Comparison of ENCODE assay signal across 8 mouse cellular contexts in the genomic region with DNA sequence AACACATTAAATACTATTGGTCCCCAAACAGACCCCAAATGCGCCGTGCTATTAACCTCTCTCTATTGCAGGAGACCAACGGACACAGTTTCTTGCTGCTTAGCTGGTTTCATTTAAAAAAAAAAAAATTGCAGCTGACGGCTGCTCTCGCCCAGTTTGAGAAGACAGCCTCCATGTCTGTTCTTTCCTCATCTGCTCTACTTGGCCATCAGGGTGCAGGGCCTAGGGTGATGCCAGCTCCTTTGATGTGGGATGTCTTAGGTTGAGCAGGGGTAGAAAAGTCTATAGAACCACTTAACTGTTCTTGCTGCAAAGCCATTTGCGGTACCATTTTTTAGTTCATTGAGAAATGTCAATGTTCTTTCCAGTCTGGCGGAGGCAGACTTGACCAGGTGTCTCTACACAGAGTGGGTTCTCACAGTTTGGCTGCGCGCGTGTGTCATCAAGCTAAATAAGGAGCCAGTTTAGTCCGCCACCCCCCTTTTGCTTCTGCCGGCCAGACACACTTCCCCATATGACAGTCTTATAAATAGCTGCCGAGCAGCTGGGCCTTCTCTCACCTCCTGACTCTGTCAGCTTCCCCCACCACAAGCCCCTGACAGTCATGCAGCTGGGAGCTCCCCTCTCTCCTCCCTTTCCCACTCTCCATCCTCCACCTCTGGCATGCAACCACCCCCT.
DNase-seq lines count a peak whose midpoint lies in the region; ATAC-seq lines count a peak whose summit lies in the region.

No protein-coding gene starts in this region.

- no peaks in the 10 kb centered on the region for H3K36me3 ChIP-seq in heart, embryonic 15.5 days
- no peaks in the 10 kb centered on the region for H3K36me3 ChIP-seq in stomach, embryonic 16.5 days (ENCODE audit: control insufficient read depth, insufficient read depth, low read length)
- no peaks in the 10 kb centered on the region for H3K36me3 ChIP-seq in midbrain, embryonic 10.5 days

- H3K4me3 ChIP-seq in heart, embryonic 15.5 days, result no peak overlapping the region
- no peak overlapping the region for H3K4me3 ChIP-seq in stomach, embryonic 16.5 days (replicated peaks; ENCODE audit: low read length)
- H3K4me3 ChIP-seq in midbrain, embryonic 10.5 days, result no peak overlapping the region

- H3K9ac ChIP-seq in heart, embryonic 15.5 days, result no peak overlapping the region
- H3K9ac ChIP-seq in stomach, embryonic 16.5 days (ENCODE audit: low read length), result no peak overlapping the region

- peak; percentile 99 for ATAC-seq in common myeloid progenitor, adult 5-6 weeks (replicated peaks; ENCODE audit: low read depth, poor library complexity, severe bottlenecking)
- peak; percentile 93 for ATAC-seq in heart, embryonic 15.5 days (replicated peaks; ENCODE audit: insufficient number of reproducible peaks, insufficient read depth, low FRiP score, low read depth)
- peak; percentile 88 for ATAC-seq in stomach, embryonic 16.5 days (ENCODE audit: insufficient read depth, low FRiP score)

- H3K27me3 ChIP-seq in heart, embryonic 15.5 days, result no peaks in the 10 kb centered on the region
- H3K27me3 ChIP-seq in stomach, embryonic 16.5 days (ENCODE audit: control insufficient read depth, insufficient read depth, low read length), result no peaks in the 10 kb centered on the region
- no peaks in the 10 kb centered on the region for H3K27me3 ChIP-seq in midbrain, embryonic 10.5 days (ENCODE audit: low read depth, poor library complexity, severe bottlenecking)

- no peaks in the 10 kb centered on the region for H3K9me3 ChIP-seq in heart, embryonic 15.5 days (replicated peaks)
- H3K9me3 ChIP-seq in stomach, embryonic 16.5 days (replicated peaks; ENCODE audit: control insufficient read depth, low read length), result no peaks in the 10 kb centered on the region
- no peaks in the 10 kb centered on the region for H3K9me3 ChIP-seq in midbrain, embryonic 10.5 days (replicated peaks)

- WGBS in heart, embryonic 15.5 days, result 48% methylated on average over 13 of the region's 13 CpGs
- 45% methylated on average over 13 of the region's 13 CpGs for WGBS in stomach, embryonic 16.5 days
- WGBS in midbrain, embryonic 10.5 days, result 91% methylated on average over 13 of the region's 13 CpGs

- no peak overlapping the region for H3K4me2 ChIP-seq in heart, embryonic 15.5 days
- H3K4me2 ChIP-seq in stomach, embryonic 16.5 days (ENCODE audit: low read depth, low read length), result no peak overlapping the region

- H3K4me1 ChIP-seq in heart, embryonic 15.5 days (replicated peaks), result peaks cover 18% of the 10 kb centered on the region
- 0 out of 2 replicates have a peak, but pooled peaks cover 7% of the 10 kb centered on the region for H3K4me1 ChIP-seq in stomach, embryonic 16.5 days (ENCODE audit: control insufficient read depth, insufficient read depth, low read length)
- peaks cover 17% of the 10 kb centered on the region for H3K4me1 ChIP-seq in midbrain, embryonic 10.5 days

- peak; percentile 9 for DNase-seq in cerebellum, adult 9-11 months
- no peak for DNase-seq in cerebellum, adult 18-20 months
- DNase-seq in layer of hippocampus, adult 11-12 months (ENCODE audit: low spot score), result peak; percentile 86
- DNase-seq in lung, postnatal 10 days, result peak; percentile 70
- DNase-seq in midbrain, embryonic 10.5 days (ENCODE audit: low spot score), result no peak

- peak overlapping the region; percentile 77 for H3K27ac ChIP-seq in heart, embryonic 15.5 days
- no peak overlapping the region for H3K27ac ChIP-seq in stomach, embryonic 16.5 days (ENCODE audit: low read length)
- H3K27ac ChIP-seq in midbrain, embryonic 10.5 days (replicated peaks), result no peak overlapping the region

Comparison
In these comparisons a context has a peak if more than half of its experiments do, and no peak if none do; other contexts are left out.
1. DNase-seq: peak in cerebellum, adult 9-11 months (single experiment), layer of hippocampus, adult 11-12 months (single experiment) and lung, postnatal 10 days (single experiment); none in cerebellum, adult 18-20 months (0 of 2) and midbrain, embryonic 10.5 days (single experiment).
2. Peak in every context shown above with its lines, with median percentiles within 50 percentile points of each other: ATAC-seq.